Mouse (Mus musculus): ENCODE measurements around the gene Dgka. TPM values are rescaled to one million over a fixed set of nuclear protein-coding genes. Genes with fewer than 3 reads are reported as not detected.
A peak's percentile ranks its signal among the peaks of the same experiment; 100 is the strongest.

The Dgka gene
- total RNA-seq, 2 experiments from 2014 or later: 4.8 to 6.3 TPM

- intact Hi-C loops (cut with DNase I): loop anchor here (5.0 kb wide), 1 partner anchor 51 kb away; the partner anchor contains the start of gene Pym1
Observed at GRCm38 (mm10) chr10:128695992-128696807, 48.5 kb downstream of the Dgka start, which contains the start of gene Rab5b. Gene Rab5b (minus strand): TSS chr10:128696264.

DNA sequence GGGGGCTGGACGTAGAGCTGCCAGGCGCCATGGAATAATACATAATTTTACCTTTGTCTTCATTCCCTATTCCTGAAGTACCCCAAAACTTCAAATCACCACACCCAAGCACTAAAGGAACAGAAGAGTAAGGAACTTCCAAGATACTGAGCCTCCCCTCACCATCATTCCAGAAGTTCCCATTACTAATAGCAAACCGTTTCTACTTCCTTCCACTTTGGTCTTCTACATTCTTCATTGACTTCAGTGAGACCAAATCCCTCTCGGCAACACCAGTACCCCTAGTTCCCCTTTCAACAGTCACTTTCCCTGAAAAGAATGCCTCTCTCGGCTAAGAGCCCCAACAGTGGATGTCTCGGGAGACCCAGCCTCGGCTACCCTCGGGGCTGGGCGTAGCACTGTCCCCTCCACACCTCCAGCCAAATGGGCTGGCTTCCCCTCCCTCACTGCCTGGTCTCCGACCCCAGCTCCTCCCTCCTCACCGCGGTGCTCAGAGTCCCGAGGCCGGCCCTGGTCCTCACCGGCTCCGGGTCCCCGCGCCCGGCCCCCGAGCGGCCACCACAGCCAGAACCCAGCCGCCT is 49.2 kb downstream of the Dgka start:
- no peak for DNase-seq (ENCODE audit: low spot score in 2 of 2)
- intact Hi-C loops (cut with DNase I): loop anchor here (5.0 kb wide), 1 partner anchor 52 kb away; the partner anchor contains the start of gene Pym1

More at GRCm38 (mm10) chr10:128695992-128696807, 48.5 kb downstream of the Dgka start, which contains the start of gene Rab5b:
- DNase-seq (ENCODE audit: low spot score in 2 of 2): peak; percentile 99 to 100

DNA sequence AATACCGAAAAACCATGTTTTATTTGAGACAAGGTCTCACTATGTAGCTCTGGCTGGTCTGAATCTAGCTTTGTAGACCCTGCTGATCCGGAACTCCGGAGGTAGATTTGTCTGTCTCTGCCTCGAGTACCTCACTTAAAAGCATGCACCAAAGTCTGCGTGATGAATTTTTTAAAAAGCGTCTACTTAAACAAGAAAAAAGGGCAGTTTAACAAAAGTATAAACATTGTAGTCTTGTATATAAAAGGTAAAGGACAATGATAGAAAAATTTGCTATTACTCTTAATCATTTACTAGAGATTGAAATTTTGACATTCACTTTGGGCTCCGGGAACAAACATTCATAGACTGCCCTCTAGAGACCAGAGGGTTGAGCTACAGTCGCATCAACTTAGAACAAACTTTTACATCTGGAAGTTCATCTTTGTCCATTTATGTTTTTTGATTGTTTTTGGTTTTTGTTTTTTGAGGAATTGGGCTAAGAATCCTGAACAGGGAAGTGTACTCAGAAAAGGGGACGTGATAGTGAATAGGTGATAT is 70.1 kb downstream of the Dgka start:
- intact Hi-C loops (cut with DNase I): loop anchor here (5.0 kb wide), 1 partner anchor 107 kb away; the partner anchor contains the start of gene Pa2g4
- DNase-seq (ENCODE audit: low spot score in 2 of 2): peak in 1 of 2 experiments; percentile 34

- intact Hi-C loops (cut with DNase I): loop anchor here (2.0 to 5.0 kb wide), 2 partner anchors 47 to 107 kb away; partner anchors contain the start of genes Pa2g4 and Rps26
- DNase-seq (ENCODE audit: low spot score in 2 of 2): peak; percentile 65 to 84
Observed at GRCm38 (mm10) chr10:128673763-128674468, 70.7 kb downstream of the Dgka start, which contains the start of gene Suox. Gene Suox (minus strand): TSS chr10:128674073.

DNA sequence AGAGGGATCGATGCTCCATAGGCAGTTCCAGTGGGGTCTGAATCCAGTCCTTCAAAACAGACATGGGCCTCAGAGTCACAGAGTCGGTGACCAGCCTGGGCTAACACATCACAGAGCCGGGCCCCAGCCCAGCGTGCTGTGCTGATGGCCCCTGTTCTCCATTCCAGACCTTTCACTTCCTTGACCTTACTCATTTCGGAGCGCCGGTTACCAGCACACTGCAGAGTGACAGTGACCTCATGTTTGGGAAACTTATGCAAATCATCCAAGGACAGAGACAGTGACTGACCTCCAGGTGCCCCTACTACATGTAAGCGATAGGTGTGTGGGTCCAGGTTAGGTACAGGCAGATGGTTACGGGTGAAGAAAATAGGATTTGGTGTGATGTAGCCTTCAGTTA is 73.5 kb downstream of the Dgka start:
- intact Hi-C loops (cut with DNase I): loop anchor here (5.0 kb wide), 1 partner anchor 104 kb away; the partner anchor contains the start of gene Pa2g4
- DNase-seq (ENCODE audit: low spot score in 2 of 2): no peak

Other genes starting within 250 kb of the Dgka start
- gene Myl6b, start 246.2 kb downstream of the Dgka start, total RNA-seq (2021): 10 to 100 TPM; 19.1 to 21.7 TPM
- 1 to 10 TPM; 8.1 to 9.3 TPM for gene Esyt1, start 219.0 kb downstream of the Dgka start, total RNA-seq (2021)
- 10 to 100 TPM; 11.4 to 12.0 TPM for gene Zc3h10, start 197.1 kb downstream of the Dgka start, total RNA-seq (2021)
- gene Rpl41, start 195.6 kb downstream of the Dgka start, total RNA-seq (2021): 1,000 to 10,000 TPM; 1,939 to 2,055 TPM
- 10 to 100 TPM; 67.1 to 68.6 TPM for gene Pa2g4, start 178.9 kb downstream of the Dgka start, total RNA-seq (2021)
- 1 to 10 TPM; 3.3 to 4.9 TPM for gene Erbb3, start 155.2 kb downstream of the Dgka start, total RNA-seq (2021)
- gene Rps26, start 118.1 kb downstream of the Dgka start, total RNA-seq (2021): 100 to 1,000 TPM; 299 to 305 TPM
- 10 to 100 TPM; 15.4 to 15.9 TPM for gene Ikzf4, start 98.9 kb downstream of the Dgka start, total RNA-seq (2021)
- 10 to 100 TPM; 11.2 to 11.8 TPM for gene Suox, start 70.8 kb downstream of the Dgka start, total RNA-seq (2021)
- gene Rab5b, start 48.6 kb downstream of the Dgka start, total RNA-seq (2021): 100 to 1,000 TPM; 117 to 123 TPM
- 1 to 10 TPM in 1 of 2 experiments, under 1 TPM in 1; 0.97 to 1.2 TPM for gene Pmel, start 40.7 kb downstream of the Dgka start, total RNA-seq (2021)
- 1 to 10 TPM; 4.7 to 5.1 TPM for gene Cdk2, start 39.8 kb downstream of the Dgka start, total RNA-seq (2021)
- gene Pym1, start 3.0 kb upstream of the Dgka start, total RNA-seq (2021): 10 to 100 TPM; 30.7 to 32.7 TPM
- under 1 TPM; 0.77 to 0.80 TPM for gene Mmp19, start 46.1 kb upstream of the Dgka start, total RNA-seq (2021)
- gene Dnajc14, start 59.2 kb upstream of the Dgka start, total RNA-seq (2021): 10 to 100 TPM; 68.1 to 68.6 TPM
- gene Tmem198b, start 59.5 kb upstream of the Dgka start, total RNA-seq (2021): 10 to 100 TPM; 10.4 to 11.6 TPM
- 10 to 100 TPM; 38.9 to 41.7 TPM for gene Sarnp, start 72.5 kb upstream of the Dgka start, total RNA-seq (2021)
- 1 to 10 TPM; 5.6 to 7.2 TPM for gene Ormdl2, start 76.8 kb upstream of the Dgka start, total RNA-seq (2021)
- gene Gdf11, start 146.9 kb upstream of the Dgka start, total RNA-seq (2021): 10 to 100 TPM; 11.6 to 15.7 TPM
- 10 to 100 TPM; 55.4 to 61.0 TPM for gene Cd63, start 156.1 kb upstream of the Dgka start, total RNA-seq (2021)
- gene Rdh5, start 178.0 kb upstream of the Dgka start, total RNA-seq (2021): 1 to 10 TPM; 4.8 to 5.1 TPM
- 10 to 100 TPM; 71.5 to 78.7 TPM for gene Bloc1s1, start 179.2 kb upstream of the Dgka start, total RNA-seq (2021)
- gene Itga7, start 189.0 kb upstream of the Dgka start, total RNA-seq (2021): 10 to 100 TPM; 15.6 to 17.6 TPM
- gene Mettl7b, start 216.1 kb upstream of the Dgka start, total RNA-seq (2021): not detected
- gene Olfr9, start 244.6 kb upstream of the Dgka start, total RNA-seq (2021): not detected

Data from left cerebral cortex, postnatal 14 days (tissue).